Mouse (Mus musculus) midbrain, embryonic 11.5 days (tissue): ENCODE measurements at regions not wholly inside any gene's neighbourhood (a gene's known extent, or its start where the extent isn't known, plus 50 kb on each side); places are given as distances from the start of the nearest gene placed in this dataset.

ENCODE experiments used
- ATAC-seq: fragments of 200-750 bp; cut with Nextera tagmentation; 2 replicates; pipeline ENCODE4 v1.8.0; 2017; ENCODE audit warnings: moderate TSS enrichment, moderate library complexity; ENCODE audit not compliant: low FRiP score
- DNase-seq: peaks from one replicate; pipeline ENCODE4 v3.0.0; 2015; ENCODE audit warnings: low spot score; ENCODE audit errors: missing footprints
- H3K27ac ChIP-seq: fragments of 300-500 bp; sonication (generic); 2 replicates; pipeline ENCODE4 v1.5.1; 2014; ENCODE audit warnings: low read depth, low read length
- H3K27me3 ChIP-seq: fragments of 300-500 bp; sonication (generic); 2 replicates; pipeline ENCODE4 v1.6.1; 2014; ENCODE audit warnings: mild to moderate bottlenecking, low read length, moderate library complexity, mixed read lengths; ENCODE audit not compliant: control insufficient read depth, insufficient read depth
- H3K36me3 ChIP-seq: fragments of 300-500 bp; sonication (generic); 2 replicates; pipeline ENCODE4 v1.6.1; 2014; ENCODE audit warnings: mild to moderate bottlenecking, low read length, moderate library complexity, mixed read lengths; ENCODE audit not compliant: control insufficient read depth, insufficient read depth
- H3K4me1 ChIP-seq: fragments of 300-500 bp; sonication (generic); 2 replicates; pipeline ENCODE4 v1.6.1; 2014; ENCODE audit warnings: low read length; ENCODE audit not compliant: control insufficient read depth, insufficient read depth
- H3K4me2 ChIP-seq: fragments of 300-500 bp; sonication (generic); 2 replicates; pipeline ENCODE4 v1.6.1; 2014; ENCODE audit warnings: mild to moderate bottlenecking, moderate library complexity
- H3K4me3 ChIP-seq: fragments of 300-500 bp; sonication (generic); 2 replicates; pipeline ENCODE4 v1.5.1; 2014; ENCODE audit warnings: low read depth, low read length
- H3K9ac ChIP-seq: fragments of 300-500 bp; sonication (generic); 2 replicates; pipeline ENCODE4 v1.6.1; 2014; ENCODE audit warnings: low read length
- H3K9me3 ChIP-seq: fragments of 300-500 bp; sonication (generic); 2 replicates; pipeline ENCODE4 v1.6.1; 2016; ENCODE audit warnings: low read length; ENCODE audit not compliant: control insufficient read depth
- WGBS: fragments of 180-500 bp; shearing (Covaris S2); extraction: QIAGEN DNeasy Blood & Tissue Kit; methylation state at CpG from one replicate; pipeline ENCODE4 v1.1.7; 2014; 5-methylcytosine and 5-hydroxymethylcytosine counted together

GRCm38 (mm10) chr14:45714311-45714710 is 56.4 kb upstream of the Ddhd1 start:
- no peaks in the 10 kb centered on the region for H3K36me3 ChIP-seq
- no peaks in the 10 kb centered on the region for H3K27me3 ChIP-seq
- no peak overlapping the region for H3K4me2 ChIP-seq
- DNase-seq (no peak), ATAC-seq (no peak)
- no peaks in the 10 kb centered on the region for H3K9me3 ChIP-seq
- no peak overlapping the region for H3K4me3 ChIP-seq
- H3K9ac ChIP-seq, result no peak overlapping the region
- WGBS, result 54% methylated on average over 1 of the region's 1 CpGs
- H3K27ac ChIP-seq, result no peak overlapping the region
- H3K4me1 ChIP-seq, result no peaks in the 10 kb centered on the region

DNA sequence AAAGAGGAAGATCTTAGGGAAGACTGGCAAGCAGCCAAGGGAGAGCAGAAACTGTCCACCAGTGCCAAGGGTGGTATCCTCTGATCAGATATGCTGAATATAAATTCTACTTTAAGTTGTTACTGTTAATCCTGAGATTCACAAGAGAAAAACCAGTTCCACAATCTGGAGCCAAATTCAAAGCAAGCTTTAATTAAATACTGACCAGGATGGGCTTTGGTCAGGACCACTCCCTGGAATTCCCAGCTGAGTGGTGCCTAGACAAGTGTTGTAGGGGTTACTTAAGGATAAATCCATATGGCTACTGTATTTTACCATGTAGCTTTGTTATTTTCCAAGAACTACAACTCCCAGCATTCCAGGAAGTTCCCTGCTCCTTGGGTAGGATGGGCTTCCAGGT is 56.8 kb upstream of the Ddhd1 start:
- Histone ChIP-seq H3K9ac (no peak overlapping the region), H3K4me2 (no peak overlapping the region), H3K27ac (no peak overlapping the region), H3K4me3 (no peak overlapping the region), H3K27me3 (no peaks in the 10 kb centered on the region), H3K4me1 (no peaks in the 10 kb centered on the region), H3K36me3 (no peaks in the 10 kb centered on the region), H3K9me3 (no peaks in the 10 kb centered on the region)
- DNase-seq (no peak), ATAC-seq (no peak)

GRCm38 (mm10) chr14:45716100-45716499 is 58.2 kb upstream of the Ddhd1 start:
- no peak overlapping the region for H3K9ac ChIP-seq
- no peaks in the 10 kb centered on the region for H3K27me3 ChIP-seq
- ATAC-seq (no peak), DNase-seq (no peak)
- H3K27ac ChIP-seq, result no peak overlapping the region
- 5% methylated on average over 1 of the region's 1 CpGs for WGBS
- no peak overlapping the region for H3K4me3 ChIP-seq
- H3K9me3 ChIP-seq, result no peaks in the 10 kb centered on the region
- no peaks in the 10 kb centered on the region for H3K4me1 ChIP-seq
- no peak overlapping the region for H3K4me2 ChIP-seq
- H3K36me3 ChIP-seq, result no peaks in the 10 kb centered on the region

GRCm38 (mm10) chr14:45722887-45723286 is 64.9 kb upstream of the Ddhd1 start:
- no peaks in the 10 kb centered on the region for H3K4me1 ChIP-seq
- no peak overlapping the region for H3K27ac ChIP-seq
- H3K9ac ChIP-seq, result no peak overlapping the region
- no peaks in the 10 kb centered on the region for H3K9me3 ChIP-seq
- no peak overlapping the region for H3K4me2 ChIP-seq
- DNase-seq, result no peak
- no peaks in the 10 kb centered on the region for H3K27me3 ChIP-seq
- 37% methylated on average over 6 of the region's 6 CpGs for WGBS
- ATAC-seq, result no peak
- H3K4me3 ChIP-seq, result no peak overlapping the region
- H3K36me3 ChIP-seq, result no peaks in the 10 kb centered on the region

- no peak overlapping the region for H3K4me2 ChIP-seq
- ATAC-seq (no peak), DNase-seq (no peak)
- H3K36me3 ChIP-seq, result no peaks in the 10 kb centered on the region
- H3K27ac ChIP-seq, result no peak overlapping the region
- H3K27me3 ChIP-seq, result no peaks in the 10 kb centered on the region
- H3K9ac ChIP-seq, result no peak overlapping the region
- no peak overlapping the region for H3K4me3 ChIP-seq
- 79% methylated on average over 2 of the region's 2 CpGs for WGBS
- no peaks in the 10 kb centered on the region for H3K9me3 ChIP-seq
- no peaks in the 10 kb centered on the region for H3K4me1 ChIP-seq
Observed at GRCm38 (mm10) chr14:45724341-45724740, 66.4 kb upstream of the Ddhd1 start.

- H3K4me3 ChIP-seq, result no peak overlapping the region
- ATAC-seq, result no peak
- WGBS, result 52% methylated on average over 10 of the region's 10 CpGs
- no peaks in the 10 kb centered on the region for H3K4me1 ChIP-seq
- no peak overlapping the region for H3K4me2 ChIP-seq
- peak; percentile 68 for DNase-seq
- no peaks in the 10 kb centered on the region for H3K9me3 ChIP-seq
- no peak overlapping the region for H3K27ac ChIP-seq
- H3K27me3 ChIP-seq, result no peaks in the 10 kb centered on the region
- no peak overlapping the region for H3K9ac ChIP-seq
- no peaks in the 10 kb centered on the region for H3K36me3 ChIP-seq
Observed at GRCm38 (mm10) chr14:45734530-45735410, 76.8 kb upstream of the Ddhd1 start.

DNA sequence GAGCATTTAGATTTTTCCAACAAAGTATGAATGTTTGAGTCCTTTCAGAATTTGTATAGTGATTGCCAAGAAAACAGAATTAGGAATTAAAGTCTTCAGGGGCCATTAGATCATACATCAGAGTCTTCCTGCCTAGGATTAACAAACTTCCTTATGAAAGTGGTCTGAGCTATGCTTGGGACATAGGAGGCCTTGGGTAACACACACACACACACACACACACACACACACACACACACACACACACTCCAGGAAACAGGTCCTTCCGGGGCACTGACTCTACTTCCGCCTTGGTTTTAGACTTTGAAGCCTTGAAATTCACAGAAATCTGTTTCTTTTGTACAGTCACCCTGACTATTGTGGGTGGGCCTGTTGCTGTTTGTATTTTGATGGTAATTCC is 80.0 kb upstream of the Ddhd1 start:
- DNase-seq (no peak), ATAC-seq (no peak)
- Histone ChIP-seq H3K27ac (no peak overlapping the region), H3K9me3 (no peaks in the 10 kb centered on the region), H3K4me1 (no peaks in the 10 kb centered on the region), H3K4me2 (no peak overlapping the region), H3K36me3 (no peaks in the 10 kb centered on the region), H3K4me3 (no peak overlapping the region), H3K9ac (no peak overlapping the region), H3K27me3 (no peaks in the 10 kb centered on the region)
- 82% methylated on average over 2 of the region's 2 CpGs for WGBS

DNA sequence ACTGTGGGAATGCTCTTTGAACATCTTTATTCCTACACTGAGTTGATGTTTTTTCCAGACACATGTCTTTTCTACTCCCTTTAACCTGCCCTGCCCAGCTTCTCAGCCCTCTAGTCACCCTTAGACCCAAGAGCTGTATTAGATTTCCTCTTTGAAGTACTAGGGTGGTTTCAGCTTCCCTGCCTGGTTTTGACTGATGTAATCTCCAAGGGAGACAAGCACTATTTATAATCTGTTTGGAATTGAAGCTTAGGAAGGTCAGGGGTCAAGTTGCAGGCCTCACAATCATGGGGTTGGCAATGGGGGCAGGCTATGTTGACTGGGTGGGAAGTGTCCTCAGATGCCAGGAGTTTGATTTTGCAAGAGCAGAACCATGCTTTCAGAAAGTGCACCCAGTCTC is 81.7 kb upstream of the Ddhd1 start:
- no peak overlapping the region for H3K27ac ChIP-seq
- H3K9me3 ChIP-seq, result no peaks in the 10 kb centered on the region
- H3K4me1 ChIP-seq, result no peaks in the 10 kb centered on the region
- no peak overlapping the region for H3K9ac ChIP-seq
- H3K36me3 ChIP-seq, result no peaks in the 10 kb centered on the region
- ATAC-seq, result no peak
- H3K27me3 ChIP-seq, result no peaks in the 10 kb centered on the region
- H3K4me3 ChIP-seq, result no peak overlapping the region
- DNase-seq, result no peak
- H3K4me2 ChIP-seq, result no peak overlapping the region

DNA sequence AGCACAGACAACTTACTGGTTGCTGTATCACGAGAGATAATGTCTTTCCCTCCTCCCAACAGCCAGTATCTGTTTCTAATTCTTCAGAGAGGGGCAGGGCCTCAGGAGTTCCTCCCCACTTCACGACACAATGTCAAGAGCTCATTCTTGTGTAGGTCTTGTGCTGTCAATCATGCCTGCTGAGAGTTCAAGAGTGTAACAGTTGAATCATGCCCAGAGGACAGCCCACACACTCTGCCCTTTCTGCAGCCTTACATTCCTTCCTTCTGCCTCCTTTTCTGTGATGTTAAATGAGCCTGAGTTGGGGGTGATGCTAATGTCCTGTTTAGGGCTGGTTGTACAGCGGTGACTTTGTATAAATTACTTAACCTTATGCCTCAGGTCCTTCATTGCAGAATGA is 82.7 kb upstream of the Ddhd1 start:
- Histone ChIP-seq H3K4me2 (no peak overlapping the region), H3K4me1 (no peaks in the 10 kb centered on the region), H3K27ac (no peak overlapping the region), H3K9ac (no peak overlapping the region), H3K36me3 (no peaks in the 10 kb centered on the region), H3K27me3 (no peaks in the 10 kb centered on the region), H3K9me3 (no peaks in the 10 kb centered on the region), H3K4me3 (no peak overlapping the region)
- ATAC-seq (no peak), DNase-seq (no peak)
- 51% methylated on average over 3 of the region's 3 CpGs for WGBS
